Mouse (Mus musculus) embryonic facial prominence, embryonic 15.5 days (tissue): ENCODE results near the gene 1810010D01Rik. TPM values are rescaled to one million over a fixed set of nuclear protein-coding genes. Genes with fewer than 3 reads are reported as not detected.
A peak's percentile ranks its signal among the peaks of the same experiment; 100 is the strongest.

Source experiments
- ATAC-seq: fragments of 200-750 bp; cut with Nextera tagmentation; 2 replicates; pipeline ENCODE4 v1.8.0; 2017; ENCODE audit warnings: low read depth, moderate TSS enrichment; ENCODE audit not compliant: insufficient number of reproducible peaks, low FRiP score, low TSS enrichment
- H3K27ac ChIP-seq: fragments of 300-500 bp; sonication (generic); replicated peaks from 2 replicates; pipeline ENCODE4 v1.5.1; 2015; ENCODE audit warnings: mild to moderate bottlenecking, inconsistent platforms
- H3K27me3 ChIP-seq: fragments of 300-500 bp; sonication (generic); 2 replicates; pipeline ENCODE4 v1.6.1; 2015; ENCODE audit warnings: inconsistent platforms
- H3K36me3 ChIP-seq: fragments of 300-500 bp; sonication (generic); 2 replicates; pipeline ENCODE4 v1.6.1; 2015; ENCODE audit warnings: mild to moderate bottlenecking, inconsistent platforms
- H3K4me1 ChIP-seq: fragments of 300-500 bp; sonication (generic); 2 replicates; pipeline ENCODE4 v1.6.1; 2015; ENCODE audit warnings: inconsistent platforms
- H3K4me2 ChIP-seq: fragments of 300-500 bp; sonication (generic); replicated peaks from 2 replicates; pipeline ENCODE4 v1.6.1; 2015; ENCODE audit warnings: mild to moderate bottlenecking, inconsistent platforms
- H3K4me3 ChIP-seq: fragments of 300-500 bp; sonication (generic); replicated peaks from 2 replicates; pipeline ENCODE4 v1.5.1; 2015; ENCODE audit warnings: mild to moderate bottlenecking, inconsistent platforms
- H3K9ac ChIP-seq: fragments of 300-500 bp; sonication (generic); 2 replicates; pipeline ENCODE4 v1.6.1; 2015; ENCODE audit warnings: inconsistent platforms
- H3K9me3 ChIP-seq: fragments of 300-500 bp; sonication (generic); replicated peaks from 2 replicates; pipeline ENCODE4 v1.6.1; 2016; ENCODE audit warnings: inconsistent platforms
- WGBS: fragments of 180-500 bp; shearing (Covaris S2); methylation state at CpG from one replicate; pipeline ENCODE4 v1.1.7; 2015; 5-methylcytosine and 5-hydroxymethylcytosine counted together
- polyA plus RNA-seq: library from polyadenylated mRNA; unstranded; fragments of >200 nt; fragmentation: Nextera tagmentation; extraction: Ambion mirVana; gene quantifications from 2 replicates; pipeline ENCODE4 v1.2.1, GENCODE M21; 2015

The 1810010D01Rik gene
- polyA plus RNA-seq, 1 experiment from 2014 or later: 0.19 TPM

- no peak overlapping the region for H3K9ac ChIP-seq
- H3K9me3 ChIP-seq: no peaks in the 10 kb centered on the region
- no peak overlapping the region for H3K27ac ChIP-seq
- ATAC-seq: no peak
- no peaks in the 10 kb centered on the region for H3K36me3 ChIP-seq
- H3K4me1 ChIP-seq: peaks cover 11% of the 10 kb centered on the region; the same call in 1 of the 2 replicates
- H3K4me2 ChIP-seq: no peak overlapping the region
- no peaks in the 10 kb centered on the region for H3K27me3 ChIP-seq
- 48% methylated on average over 6 of the region's 6 CpGs for WGBS
- no peak overlapping the region for H3K4me3 ChIP-seq
Observed at GRCm38 (mm10) chr7:145239145-145239544, 31.2 kb upstream of the 1810010D01Rik start.

- ATAC-seq: no peak
- Histone ChIP-seq H3K4me1 (0 out of 2 replicates have a peak, but pooled peaks cover 8% of the 10 kb centered on the region), H3K36me3 (no peaks in the 10 kb centered on the region), H3K4me3 (no peak overlapping the region), H3K9ac (no peak overlapping the region), H3K4me2 (no peak overlapping the region), H3K9me3 (no peaks in the 10 kb centered on the region), H3K27ac (no peak overlapping the region), H3K27me3 (no peaks in the 10 kb centered on the region)
- WGBS: 79% methylated on average over 10 of the region's 10 CpGs
Observed at GRCm38 (mm10) chr7:145234841-145235790, 27.2 kb upstream of the 1810010D01Rik start.

GRCm38 (mm10) chr7:145231659-145232058 lies 23.7 kb upstream of the 1810010D01Rik start:
- H3K9ac ChIP-seq: no peak overlapping the region
- 0 out of 2 replicates have a peak, but pooled peaks cover 3% of the 10 kb centered on the region for H3K4me1 ChIP-seq
- H3K4me2 ChIP-seq: no peak overlapping the region
- no peak for ATAC-seq
- no peaks in the 10 kb centered on the region for H3K9me3 ChIP-seq
- no peaks in the 10 kb centered on the region for H3K36me3 ChIP-seq
- H3K27ac ChIP-seq: no peak overlapping the region
- no peak overlapping the region for H3K4me3 ChIP-seq
- 72% methylated on average over 9 of the region's 9 CpGs for WGBS
- no peaks in the 10 kb centered on the region for H3K27me3 ChIP-seq

- Histone ChIP-seq H3K9ac (no peak overlapping the region), H3K4me3 (no peak overlapping the region), H3K36me3 (no peaks in the 10 kb centered on the region), H3K27me3 (no peaks in the 10 kb centered on the region), H3K9me3 (no peaks in the 10 kb centered on the region), H3K4me1 (peaks cover 18% of the 10 kb centered on the region), H3K27ac (no peak overlapping the region), H3K4me2 (no peak overlapping the region)
- no peak for ATAC-seq
- WGBS: 84% methylated on average over 6 of the region's 6 CpGs
Observed at GRCm38 (mm10) chr7:145226641-145227040, 18.7 kb upstream of the 1810010D01Rik start.

- no peak overlapping the region for H3K27ac ChIP-seq
- H3K9ac ChIP-seq: no peak overlapping the region
- peaks cover 21% of the 10 kb centered on the region for H3K4me1 ChIP-seq
- H3K36me3 ChIP-seq: no peaks in the 10 kb centered on the region
- H3K4me2 ChIP-seq: no peak overlapping the region
- no peak overlapping the region for H3K4me3 ChIP-seq
- no peaks in the 10 kb centered on the region for H3K9me3 ChIP-seq
- ATAC-seq: no peak
- WGBS: 86% methylated on average over 6 of the region's 6 CpGs
- H3K27me3 ChIP-seq: no peaks in the 10 kb centered on the region
Observed at GRCm38 (mm10) chr7:145225626-145226025, 17.7 kb upstream of the 1810010D01Rik start.

GRCm38 (mm10) chr7:145221841-145222689 lies 14.1 kb upstream of the 1810010D01Rik start:
- peak overlapping the region; percentile 83 for H3K27ac ChIP-seq
- H3K36me3 ChIP-seq: no peaks in the 10 kb centered on the region
- 0% methylated on average over 2 of the region's 2 CpGs for WGBS
- H3K4me3 ChIP-seq: no peak overlapping the region
- no peaks in the 10 kb centered on the region for H3K27me3 ChIP-seq
- no peaks in the 10 kb centered on the region for H3K9me3 ChIP-seq
- ATAC-seq: peak; percentile 88
- no peak overlapping the region for H3K4me2 ChIP-seq
- no peak overlapping the region for H3K9ac ChIP-seq
- H3K4me1 ChIP-seq: peaks cover 25% of the 10 kb centered on the region

- H3K9me3 ChIP-seq: no peaks in the 10 kb centered on the region
- no peak overlapping the region for H3K4me2 ChIP-seq
- no peak for ATAC-seq
- H3K27ac ChIP-seq: peak overlapping the region; percentile 83
- H3K4me3 ChIP-seq: no peak overlapping the region
- 30% methylated on average over 2 of the region's 2 CpGs for WGBS
- H3K27me3 ChIP-seq: no peaks in the 10 kb centered on the region
- H3K9ac ChIP-seq: no peak overlapping the region
- peaks cover 32% of the 10 kb centered on the region for H3K4me1 ChIP-seq
- H3K36me3 ChIP-seq: no peaks in the 10 kb centered on the region
Observed at GRCm38 (mm10) chr7:145221346-145221745, 13.4 kb upstream of the 1810010D01Rik start.

- H3K9me3 ChIP-seq: no peaks in the 10 kb centered on the region
- no peak overlapping the region for H3K9ac ChIP-seq
- WGBS: 80% methylated on average over 9 of the region's 9 CpGs
- no peak overlapping the region for H3K27ac ChIP-seq
- no peaks in the 10 kb centered on the region for H3K27me3 ChIP-seq
- no peaks in the 10 kb centered on the region for H3K36me3 ChIP-seq
- H3K4me2 ChIP-seq: no peak overlapping the region
- peaks cover 37% of the 10 kb centered on the region for H3K4me1 ChIP-seq
- no peak overlapping the region for H3K4me3 ChIP-seq
- no peak for ATAC-seq
Observed at GRCm38 (mm10) chr7:145219420-145219831, 11.5 kb upstream of the 1810010D01Rik start.

GRCm38 (mm10) chr7:145216591-145216990 lies 8.7 kb upstream of the 1810010D01Rik start:
- Histone ChIP-seq H3K27ac (no peak overlapping the region), H3K4me1 (peaks cover 27% of the 10 kb centered on the region), H3K9ac (no peak overlapping the region), H3K4me2 (no peak overlapping the region), H3K4me3 (no peak overlapping the region), H3K27me3 (no peaks in the 10 kb centered on the region), H3K9me3 (no peaks in the 10 kb centered on the region), H3K36me3 (no peaks in the 10 kb centered on the region)
- ATAC-seq: no peak; the same call in 1 of the 2 replicates
- 24% methylated on average over 1 of the region's 1 CpGs for WGBS

- 78% methylated on average over 4 of the region's 4 CpGs for WGBS
- no peak for ATAC-seq
- no peak overlapping the region for H3K4me2 ChIP-seq
- H3K36me3 ChIP-seq: no peaks in the 10 kb centered on the region
- no peaks in the 10 kb centered on the region for H3K27me3 ChIP-seq
- no peak overlapping the region for H3K27ac ChIP-seq
- H3K4me1 ChIP-seq: peaks cover 27% of the 10 kb centered on the region
- H3K9ac ChIP-seq: no peak overlapping the region
- no peak overlapping the region for H3K4me3 ChIP-seq
- H3K9me3 ChIP-seq: no peaks in the 10 kb centered on the region
Observed at GRCm38 (mm10) chr7:145215476-145215875, 7.6 kb upstream of the 1810010D01Rik start.
